Mouse (Mus musculus): ENCODE data around the gene Lrrc26. TPM values are rescaled to one million over a fixed set of nuclear protein-coding genes. Genes with fewer than 3 reads are reported as not detected.
"Not testable (repeated sequence)": the region's sequence is repeated elsewhere in the genome, so short reads cannot be mapped to it uniquely, and the experiment has no call there.

The Lrrc26 gene
- 0.22 TPM in 1 of 2 replicates, not detected in the other for polyA plus RNA-seq (2015; fragmentation: Nextera tagmentation; extraction: Ambion mirVana)

- H3K36me3 ChIP-seq = peaks cover 24% of the 10 kb centered on the region
- ATAC-seq (ENCODE audit: low FRiP score) = no peak
- 7% methylated on average over 11 of the region's 11 CpGs for WGBS
Observed at GRCm38 (mm10) chr2:25289651-25290050, at the start of gene Lrrc26. TSS of gene Lrrc26 (plus strand) at chr2:25289915.

GRCm38 (mm10) chr2:25240310-25240709 lies 49.4 kb upstream of the Lrrc26 start:
- peaks cover 42% of the 10 kb centered on the region for H3K4me1 ChIP-seq (replicated peaks)
- peak overlapping the region; percentile 68 for H3K27ac ChIP-seq
- WGBS = 53% methylated on average over 8 of the region's 8 CpGs
- peak overlapping the region; percentile 70 for H3K4me3 ChIP-seq
- peaks cover 37% of the 10 kb centered on the region for H3K27me3 ChIP-seq
- H3K36me3 ChIP-seq = peaks cover 9% of the 10 kb centered on the region
- no peaks in the 10 kb centered on the region for H3K9me3 ChIP-seq
- peak overlapping the region; percentile 90 for H3K9ac ChIP-seq
- peak overlapping the region; percentile 89 for H3K4me2 ChIP-seq
- peak; percentile 14 for ATAC-seq (ENCODE audit: low FRiP score)

More at GRCm38 (mm10) chr2:25289651-25290050, at the start of gene Lrrc26:
- Histone ChIP-seq H3K4me1 (replicated peaks) (peaks cover 42% of the 10 kb centered on the region), H3K27ac (no peak within 1 kb of the TSS), H3K9ac (peak within 1 kb of the TSS; percentile 51), H3K27me3 (peaks cover 81% of the 10 kb centered on the region), H3K4me3 (peak within 1 kb of the TSS; percentile 29), H3K9me3 (no peaks in the 10 kb centered on the region), H3K4me2 (peak within 1 kb of the TSS; percentile 52)

- Histone ChIP-seq H3K4me3 (peak overlapping the region; percentile 70), H3K4me1 (replicated peaks) (peaks cover 42% of the 10 kb centered on the region), H3K36me3 (peaks cover 14% of the 10 kb centered on the region), H3K9me3 (no peaks in the 10 kb centered on the region), H3K27ac (peak overlapping the region; percentile 78), H3K9ac (peak overlapping the region; percentile 90), H3K4me2 (peak overlapping the region; percentile 89), H3K27me3 (peaks cover 33% of the 10 kb centered on the region)
- WGBS = 1% methylated on average over 29 of the region's 29 CpGs
- ATAC-seq (ENCODE audit: low FRiP score) = peak; percentile 60
Observed at GRCm38 (mm10) chr2:25240723-25241437, 48.8 kb upstream of the Lrrc26 start.

GRCm38 (mm10) chr2:25241438-25241775 lies 48.3 kb upstream of the Lrrc26 start:
- H3K4me3 ChIP-seq = peak overlapping the region; percentile 70
- H3K4me2 ChIP-seq = peak overlapping the region; percentile 89
- peaks cover 42% of the 10 kb centered on the region for H3K4me1 ChIP-seq (replicated peaks)
- H3K36me3 ChIP-seq = peaks cover 19% of the 10 kb centered on the region
- 18% methylated on average over 6 of the region's 6 CpGs for WGBS
- H3K27me3 ChIP-seq = peaks cover 28% of the 10 kb centered on the region
- peak overlapping the region; percentile 78 for H3K27ac ChIP-seq
- ATAC-seq (ENCODE audit: low FRiP score) = peak; percentile 40
- peak overlapping the region; percentile 90 for H3K9ac ChIP-seq
- H3K9me3 ChIP-seq = no peaks in the 10 kb centered on the region

GRCm38 (mm10) chr2:25242101-25242506 lies 47.6 kb upstream of the Lrrc26 start, which contains the start of the genes Rnf208 and Cysrt1:
TSS of gene Rnf208 (plus strand) at chr2:25242255.
TSS of gene Cysrt1 (minus strand) at chr2:25242452.
- ATAC-seq (ENCODE audit: low FRiP score) = peak; percentile 52
- Histone ChIP-seq H3K4me1 (replicated peaks) (peaks cover 42% of the 10 kb centered on the region), H3K9me3 (no peaks in the 10 kb centered on the region), H3K27me3 (peaks cover 22% of the 10 kb centered on the region), H3K27ac (peak within 1 kb of the TSS; percentile 78), H3K9ac (peak within 1 kb of the TSS; percentile 90), H3K4me3 (peak within 1 kb of the TSS; percentile 70), H3K36me3 (peaks cover 26% of the 10 kb centered on the region), H3K4me2 (peak within 1 kb of the TSS; percentile 89)
- WGBS = 0% methylated on average over 45 of the region's 59 CpGs

- H3K4me3 ChIP-seq = peak overlapping the region; percentile 70
- WGBS = 81% methylated on average over 8 of the region's 8 CpGs
Observed at GRCm38 (mm10) chr2:25243342-25243741, 46.4 kb upstream of the Lrrc26 start.

GRCm38 (mm10) chr2:25244144-25244543 lies 45.6 kb upstream of the Lrrc26 start:
- no peak overlapping the region for H3K4me2 ChIP-seq
- no peak overlapping the region for H3K4me3 ChIP-seq
- peaks cover 7% of the 10 kb centered on the region; the same call in 1 of the 2 replicates for H3K27me3 ChIP-seq
- peaks cover 46% of the 10 kb centered on the region for H3K36me3 ChIP-seq
- ATAC-seq (ENCODE audit: low FRiP score) = no peak
- H3K4me1 ChIP-seq (replicated peaks) = peaks cover 42% of the 10 kb centered on the region
- no peak overlapping the region for H3K9ac ChIP-seq
- 95% methylated on average over 4 of the region's 4 CpGs for WGBS
- H3K27ac ChIP-seq = no peak overlapping the region
- H3K9me3 ChIP-seq = no peaks in the 10 kb centered on the region

More at GRCm38 (mm10) chr2:25243342-25243741, 46.4 kb upstream of the Lrrc26 start:
- Histone ChIP-seq H3K27me3 (peaks cover 10% of the 10 kb centered on the region; the same call in 1 of the 2 replicates), H3K4me1 (replicated peaks) (peaks cover 42% of the 10 kb centered on the region), H3K27ac (no peak overlapping the region), H3K9me3 (no peaks in the 10 kb centered on the region), H3K4me2 (peak overlapping the region; percentile 89), H3K9ac (peak overlapping the region; percentile 90), H3K36me3 (peaks cover 38% of the 10 kb centered on the region)
- ATAC-seq (ENCODE audit: low FRiP score) = no peak

GRCm38 (mm10) chr2:25246183-25247072 lies 43.3 kb upstream of the Lrrc26 start, which contains the start of gene AL732309.1:
TSS of gene AL732309.1 (minus strand) at chr2:25246863.
- WGBS = 93% methylated on average over 10 of the region's 10 CpGs
- H3K9me3 ChIP-seq = no peaks in the 10 kb centered on the region
- no peak for ATAC-seq (ENCODE audit: low FRiP score)
- no peak within 1 kb of the TSS for H3K4me3 ChIP-seq
- H3K4me1 ChIP-seq (replicated peaks) = peaks cover 30% of the 10 kb centered on the region
- peaks cover 69% of the 10 kb centered on the region for H3K36me3 ChIP-seq
- H3K27ac ChIP-seq = no peak within 1 kb of the TSS
- no peak within 1 kb of the TSS for H3K4me2 ChIP-seq
- H3K27me3 ChIP-seq = 0 out of 2 replicates have a peak, but pooled peaks cover 2% of the 10 kb centered on the region
- H3K9ac ChIP-seq = no peak within 1 kb of the TSS

GRCm38 (mm10) chr2:25252331-25252730 lies 37.4 kb upstream of the Lrrc26 start:
- ATAC-seq (ENCODE audit: low FRiP score) = no peak
- H3K4me3 ChIP-seq = no peak overlapping the region
- H3K4me2 ChIP-seq = no peak overlapping the region
- H3K36me3 ChIP-seq = peaks cover 59% of the 10 kb centered on the region
- peaks cover 23% of the 10 kb centered on the region for H3K4me1 ChIP-seq (replicated peaks)
- H3K9ac ChIP-seq = no peak overlapping the region
- H3K27me3 ChIP-seq = no peaks in the 10 kb centered on the region
- H3K9me3 ChIP-seq = no peaks in the 10 kb centered on the region
- no peak overlapping the region for H3K27ac ChIP-seq
- WGBS = 97% methylated on average over 1 of the region's 1 CpGs

- H3K27ac ChIP-seq = peak within 1 kb of the TSS; percentile 84
- peak within 1 kb of the TSS; percentile 99 for H3K4me2 ChIP-seq
- WGBS = 0% methylated on average over 39 of the region's 39 CpGs
- peak within 1 kb of the TSS; percentile 85 for H3K9ac ChIP-seq
- H3K4me3 ChIP-seq = peak within 1 kb of the TSS; percentile 95
- peaks cover 29% of the 10 kb centered on the region for H3K36me3 ChIP-seq
- H3K4me1 ChIP-seq (replicated peaks) = peaks cover 27% of the 10 kb centered on the region
- ATAC-seq (ENCODE audit: low FRiP score) = peak; percentile 90
- H3K9me3 ChIP-seq = no peaks in the 10 kb centered on the region
- H3K27me3 ChIP-seq = no peaks in the 10 kb centered on the region
Observed at GRCm38 (mm10) chr2:25255284-25255779, 34.4 kb upstream of the Lrrc26 start, which contains the start of gene Tmem203. TSS of gene Tmem203 (plus strand) at chr2:25255439.

GRCm38 (mm10) chr2:25256443-25257109 lies 33.1 kb upstream of the Lrrc26 start:
- H3K4me2 ChIP-seq = peak overlapping the region; percentile 99
- 63% methylated on average over 12 of the region's 12 CpGs for WGBS
- H3K9ac ChIP-seq = peak overlapping the region; percentile 85
- H3K27me3 ChIP-seq; H3K9me3 ChIP-seq; H3K27ac ChIP-seq; ATAC-seq (ENCODE audit: low FRiP score): not testable (repeated sequence)
- peaks cover 17% of the 10 kb centered on the region for H3K36me3 ChIP-seq
- peak overlapping the region; percentile 95 for H3K4me3 ChIP-seq
- peaks cover 27% of the 10 kb centered on the region for H3K4me1 ChIP-seq (replicated peaks)

All from hindbrain, embryonic 13.5 days (tissue).